Mouse (Mus musculus) kidney, adult 2 months (tissue): ENCODE measurements around the gene Gnb1l.

ENCODE experiments used
- CTCF ChIP-seq: fragments of 200-500 bp; conservative IDR thresholded peaks from 2 replicates; pipeline ENCODE4 v1.5.1; 2011; ENCODE audit warnings: low read depth, mild to moderate bottlenecking, control low read depth, low read length, moderate library complexity, mixed read lengths; ENCODE audit not compliant: insufficient read depth, insufficient read length
- POLR2A ChIP-seq: fragments of 200-500 bp; IDR thresholded peaks from one replicate; pipeline ENCODE4 v1.6.1; 2011; ENCODE audit warnings: low read depth, low read length, control low read depth

DNA sequence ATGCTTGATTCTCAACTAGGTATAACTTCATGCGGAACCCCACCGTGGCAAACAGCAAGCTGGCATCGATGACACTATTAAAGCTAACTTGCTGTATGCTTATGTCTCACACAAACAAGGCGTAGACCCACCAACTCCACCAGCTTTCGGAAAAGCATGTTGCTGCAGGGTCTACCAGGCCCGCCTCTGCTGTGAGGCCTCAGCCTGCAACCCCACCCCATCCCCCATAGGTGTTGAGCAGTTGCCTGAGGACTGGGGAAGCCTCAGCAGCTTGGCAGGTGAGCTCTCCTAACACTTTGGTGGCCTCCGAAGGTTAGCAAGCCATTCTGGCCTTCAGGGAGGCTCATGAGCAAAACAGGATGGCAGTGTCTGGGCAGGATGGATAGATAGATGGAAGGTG lies 70.1 kb downstream of the Gnb1l start:
- TF ChIP-seq CTCF, result no peak
- TF ChIP-seq POLR2A, result no peak
